Mouse (Mus musculus) intestine, postnatal 0 days (tissue): Measurements from ENCODE around the gene Mfsd6l. TPM values are rescaled to one million over a fixed set of nuclear protein-coding genes. Genes with fewer than 3 reads are reported as not detected.
A peak's percentile ranks its signal among the peaks of the same experiment; 100 is the strongest.

Experiments used
- ATAC-seq: fragments of 200-750 bp; cut with Nextera tagmentation; 2 replicates; pipeline ENCODE4 v1.8.0; 2017; ENCODE audit warnings: mild to moderate bottlenecking, moderate TSS enrichment, moderate library complexity
- H3K27ac ChIP-seq: fragments of 300-500 bp; sonication (generic); 2 replicates; pipeline ENCODE4 v1.5.1; 2014; ENCODE audit warnings: mild to moderate bottlenecking, low read depth, low read length, moderate library complexity
- H3K27me3 ChIP-seq: fragments of 300-500 bp; sonication (generic); replicated peaks from 2 replicates; pipeline ENCODE4 v1.6.1; 2014; ENCODE audit warnings: low read length, mixed read lengths; ENCODE audit not compliant: control insufficient read depth, insufficient read depth
- H3K36me3 ChIP-seq: fragments of 300-500 bp; sonication (generic); 2 replicates; pipeline ENCODE4 v1.6.1; 2014; ENCODE audit warnings: mild to moderate bottlenecking, moderate library complexity; ENCODE audit not compliant: control insufficient read depth, insufficient read depth
- H3K4me1 ChIP-seq: fragments of 300-500 bp; sonication (generic); replicated peaks from 2 replicates; pipeline ENCODE4 v1.6.1; 2014; ENCODE audit warnings: antibody characterized with exemption, low read length, mixed read lengths; ENCODE audit not compliant: control insufficient read depth, insufficient read depth
- H3K4me2 ChIP-seq: fragments of 300-500 bp; sonication (generic); replicated peaks from 2 replicates; pipeline ENCODE4 v1.6.1; 2014; ENCODE audit warnings: low read depth, mild to moderate bottlenecking, moderate library complexity
- H3K4me3 ChIP-seq: fragments of 300-500 bp; sonication (generic); 2 replicates; pipeline ENCODE4 v1.5.1; 2014; ENCODE audit warnings: low read depth, low read length
- H3K9ac ChIP-seq: fragments of 300-500 bp; sonication (generic); 2 replicates; pipeline ENCODE4 v1.6.1; 2014; ENCODE audit warnings: mild to moderate bottlenecking, low read depth, low read length
- H3K9me3 ChIP-seq: fragments of 300-500 bp; sonication (generic); 2 replicates; pipeline ENCODE4 v1.6.1; 2016; ENCODE audit warnings: mixed run types; ENCODE audit not compliant: control insufficient read depth
- CTCF ChIP-seq: sonication (generic); IDR thresholded peaks from 2 replicates; pipeline ENCODE4 v1.5.1; 2016; ENCODE audit warnings: low read depth, mild to moderate bottlenecking, control low read depth, antibody characterized with exemption, moderate library complexity
- WGBS: fragments of 180-500 bp; shearing (Covaris S2); extraction: QIAGEN DNeasy Blood & Tissue Kit; methylation state at CpG from one replicate; pipeline ENCODE4 v1.1.7; 2014; 5-methylcytosine and 5-hydroxymethylcytosine counted together
- polyA plus RNA-seq: library from polyadenylated mRNA; unstranded; fragments of >200 nt; fragmentation: Nextera tagmentation; extraction: Ambion mirVana; gene quantifications from 2 replicates; pipeline ENCODE4 v1.2.1, GENCODE M21; 2015

The Mfsd6l gene
- polyA plus RNA-seq, 1 experiment from 2014 or later: 7.7 TPM

DNA sequence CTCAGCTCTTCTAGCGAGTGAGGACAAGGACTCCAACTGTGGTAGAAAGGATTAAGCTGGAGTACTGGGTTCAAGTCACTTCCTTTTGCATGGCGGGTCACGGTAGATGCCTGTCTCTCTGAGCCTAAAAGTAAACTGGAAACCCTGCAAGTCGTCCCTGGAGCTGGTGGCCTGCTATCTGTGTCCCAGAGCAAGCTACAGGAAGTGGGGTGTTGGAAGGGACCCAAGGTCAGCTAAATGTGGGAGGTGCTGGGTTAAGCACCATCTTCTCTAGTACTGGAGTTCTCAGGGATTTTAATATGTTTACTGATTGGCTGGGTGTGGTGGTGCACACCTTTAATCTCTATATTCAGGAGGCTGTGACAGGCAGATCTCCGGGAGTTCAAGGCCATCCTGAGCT is 23.2 kb upstream of the Mfsd6l start:
- WGBS: 69% methylated on average over 5 of the region's 5 CpGs
- Histone ChIP-seq H3K27ac (no peak overlapping the region), H3K9me3 (no peaks in the 10 kb centered on the region), H3K4me3 (no peak overlapping the region), H3K27me3 (peaks cover 3% of the 10 kb centered on the region; the same call in 1 of the 2 replicates), H3K36me3 (no peaks in the 10 kb centered on the region), H3K4me1 (no peaks in the 10 kb centered on the region), H3K9ac (no peak overlapping the region), H3K4me2 (no peak overlapping the region)
- TF ChIP-seq CTCF: no peak
- ATAC-seq: no peak

DNA sequence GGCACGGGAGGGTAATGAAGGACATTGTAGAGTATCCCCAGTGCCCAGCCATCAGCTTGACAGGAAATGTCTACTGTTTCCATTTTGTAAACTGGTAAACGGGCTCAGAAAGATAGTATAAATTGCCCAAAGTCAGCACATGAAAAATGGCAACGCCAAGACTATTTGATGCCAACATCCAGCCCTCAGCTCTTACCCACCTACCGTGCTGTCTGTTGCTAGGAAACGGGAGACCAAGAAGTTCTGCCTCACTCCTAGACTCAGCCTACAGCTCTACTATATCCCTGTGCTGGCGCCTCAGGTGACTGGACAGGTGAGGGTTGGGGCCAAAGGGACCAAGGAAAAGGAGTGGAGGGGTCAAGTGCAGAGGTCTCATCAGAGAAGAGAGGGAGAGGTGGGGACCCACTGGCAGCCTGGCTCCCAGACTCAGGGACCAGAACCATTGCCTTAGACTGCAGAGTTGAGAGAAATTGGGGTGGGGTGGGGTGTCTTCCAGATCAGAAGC is 22.0 kb upstream of the Mfsd6l start:
- no peaks in the 10 kb centered on the region for H3K9me3 ChIP-seq
- H3K27ac ChIP-seq: no peak overlapping the region
- H3K9ac ChIP-seq: no peak overlapping the region
- no peaks in the 10 kb centered on the region for H3K36me3 ChIP-seq
- H3K4me3 ChIP-seq: no peak overlapping the region
- peaks cover 3% of the 10 kb centered on the region; the same call in 1 of the 2 replicates for H3K27me3 ChIP-seq
- H3K4me2 ChIP-seq: no peak overlapping the region
- ATAC-seq: no peak
- no peak for TF ChIP-seq CTCF
- no peaks in the 10 kb centered on the region for H3K4me1 ChIP-seq
- WGBS: 84% methylated on average over 6 of the region's 6 CpGs

- H3K9ac ChIP-seq: no peak overlapping the region
- no peak overlapping the region for H3K27ac ChIP-seq
- no peak overlapping the region for H3K4me3 ChIP-seq
- no peaks in the 10 kb centered on the region for H3K9me3 ChIP-seq
- TF ChIP-seq CTCF: no peak
- no peaks in the 10 kb centered on the region for H3K36me3 ChIP-seq
- H3K4me1 ChIP-seq: no peaks in the 10 kb centered on the region
- H3K27me3 ChIP-seq: 0 out of 2 replicates have a peak, but pooled peaks cover 3% of the 10 kb centered on the region
- ATAC-seq: no peak
- 53% methylated on average over 4 of the region's 4 CpGs for WGBS
- H3K4me2 ChIP-seq: no peak overlapping the region
Measured at GRCm38 (mm10) chr11:68536026-68536425, 20.0 kb upstream of the Mfsd6l start.

- Histone ChIP-seq H3K4me2 (no peak overlapping the region), H3K9me3 (no peaks in the 10 kb centered on the region), H3K36me3 (no peaks in the 10 kb centered on the region), H3K4me1 (no peaks in the 10 kb centered on the region), H3K27ac (no peak overlapping the region), H3K4me3 (no peak overlapping the region), H3K27me3 (0 out of 2 replicates have a peak, but pooled peaks cover 3% of the 10 kb centered on the region), H3K9ac (no peak overlapping the region)
- no peak for ATAC-seq
- 43% methylated on average over 4 of the region's 4 CpGs for WGBS
- no peak for TF ChIP-seq CTCF
Measured at GRCm38 (mm10) chr11:68536465-68536864, 19.5 kb upstream of the Mfsd6l start.

DNA sequence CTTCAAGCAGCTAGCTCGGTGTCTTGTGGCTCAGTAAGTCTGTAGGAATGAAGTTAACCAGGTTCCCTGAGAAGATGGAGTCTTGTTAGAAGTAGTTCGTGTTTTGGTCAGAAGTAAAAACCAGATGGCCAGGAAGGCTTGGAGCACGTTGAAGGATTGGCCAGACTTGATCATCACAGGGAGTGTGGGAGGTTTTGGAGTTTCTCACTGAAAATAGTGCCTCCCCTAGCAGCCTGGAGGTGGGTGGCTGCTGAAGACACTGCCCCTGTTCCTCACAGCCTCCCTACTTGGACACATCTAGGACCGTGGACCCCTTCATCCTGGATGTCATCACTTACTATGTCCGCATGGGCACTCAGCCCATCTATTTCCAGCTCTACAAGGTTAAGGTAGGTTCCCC is 16.4 kb upstream of the Mfsd6l start:
- no peak for ATAC-seq
- Histone ChIP-seq H3K4me1 (no peaks in the 10 kb centered on the region), H3K4me3 (no peak overlapping the region), H3K27ac (no peak overlapping the region), H3K9ac (no peak overlapping the region), H3K27me3 (no peaks in the 10 kb centered on the region), H3K9me3 (no peaks in the 10 kb centered on the region), H3K4me2 (no peak overlapping the region), H3K36me3 (no peaks in the 10 kb centered on the region)
- WGBS: 69% methylated on average over 5 of the region's 5 CpGs
- TF ChIP-seq CTCF: no peak

- no peak; the same call in 1 of the 2 replicates for ATAC-seq
- Histone ChIP-seq H3K9me3 (no peaks in the 10 kb centered on the region), H3K27me3 (no peaks in the 10 kb centered on the region), H3K4me1 (no peaks in the 10 kb centered on the region), H3K27ac (no peak overlapping the region), H3K36me3 (no peaks in the 10 kb centered on the region), H3K9ac (no peak overlapping the region), H3K4me2 (no peak overlapping the region), H3K4me3 (no peak overlapping the region)
- WGBS: 21% methylated on average over 8 of the region's 8 CpGs
- TF ChIP-seq CTCF: peak; percentile 85
Measured at GRCm38 (mm10) chr11:68544554-68544953, 11.4 kb upstream of the Mfsd6l start.

GRCm38 (mm10) chr11:68545172-68545571 is 10.8 kb upstream of the Mfsd6l start:
- Histone ChIP-seq H3K4me2 (no peak overlapping the region), H3K4me3 (no peak overlapping the region), H3K9ac (no peak overlapping the region), H3K36me3 (no peaks in the 10 kb centered on the region), H3K27me3 (no peaks in the 10 kb centered on the region), H3K27ac (no peak overlapping the region), H3K4me1 (no peaks in the 10 kb centered on the region), H3K9me3 (no peaks in the 10 kb centered on the region)
- ATAC-seq: no peak
- TF ChIP-seq CTCF: no peak
- 49% methylated on average over 7 of the region's 7 CpGs for WGBS
